Mouse (Mus musculus): ENCODE data around the gene Fam83f.
A peak's percentile ranks its signal among the peaks of the same experiment; 100 is the strongest.

The Fam83f gene

GRCm38 (mm10) chr15:80671295-80672252 lies at the start of gene Fam83f:
Gene Fam83f (plus strand): TSS chr15:80671847.
- no peak for DNase-seq

DNA sequence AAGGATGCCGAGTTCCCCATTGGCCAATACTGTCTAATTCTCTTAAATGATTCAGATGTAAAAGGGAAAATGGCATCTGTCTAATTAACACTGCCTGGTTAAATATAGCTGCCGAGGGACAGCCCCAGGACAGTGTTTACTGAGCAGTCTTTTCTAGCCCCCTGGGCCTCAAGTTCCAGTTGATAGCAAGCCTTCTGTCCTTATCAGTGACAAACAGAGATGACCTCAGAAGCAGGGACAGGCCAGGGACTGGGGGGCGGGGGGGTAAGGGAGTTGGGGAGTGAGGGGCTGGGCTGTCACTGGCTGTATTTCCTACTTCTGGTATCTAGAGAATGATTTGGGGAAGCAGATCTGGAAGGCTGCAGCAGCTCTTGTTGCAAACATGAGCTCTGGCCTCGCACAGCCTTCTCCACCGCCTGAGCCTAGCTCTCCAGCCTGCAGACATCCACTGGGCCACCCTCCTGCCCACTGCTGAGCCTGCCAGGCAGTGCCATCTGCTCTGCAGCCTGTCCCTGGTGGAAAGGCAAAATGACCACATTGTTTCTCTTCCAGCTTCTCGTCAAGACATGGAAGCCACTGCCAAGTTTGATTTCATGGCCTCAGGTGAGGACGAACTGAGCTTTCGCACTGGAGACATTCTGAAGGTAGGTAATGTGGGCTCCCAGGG lies 48.3 kb upstream of the Fam83f start:
- DNase-seq = peak; percentile 89

- no peak for DNase-seq
These were observed 45.2 kb upstream of the Fam83f start for GRCm38 (mm10) chr15:80626472-80626871.

GRCm38 (mm10) chr15:80630147-80630546 lies 41.5 kb upstream of the Fam83f start:
- no peak for DNase-seq

DNA sequence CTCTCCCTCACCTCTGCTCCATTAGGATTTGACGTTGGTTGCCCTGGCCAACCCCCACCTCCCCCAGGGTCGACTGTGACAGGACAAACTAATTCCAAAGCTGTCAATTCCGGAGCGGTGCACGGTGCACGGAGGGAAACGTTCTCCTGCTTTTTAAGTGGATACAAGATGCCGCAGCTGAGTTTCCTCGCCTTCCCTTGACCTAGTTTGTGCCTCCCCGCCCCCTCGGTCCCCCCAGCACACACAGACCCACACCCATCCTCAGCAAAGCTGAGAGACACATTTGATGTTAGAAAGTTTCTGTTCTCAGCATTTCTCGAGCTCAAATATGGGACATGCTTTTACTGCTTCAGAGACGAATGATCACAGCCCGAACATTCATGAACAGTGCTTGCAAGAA lies 40.9 kb upstream of the Fam83f start:
- no peak for DNase-seq

- no peak for DNase-seq
These were observed 40.3 kb upstream of the Fam83f start for GRCm38 (mm10) chr15:80631311-80631710.

DNA sequence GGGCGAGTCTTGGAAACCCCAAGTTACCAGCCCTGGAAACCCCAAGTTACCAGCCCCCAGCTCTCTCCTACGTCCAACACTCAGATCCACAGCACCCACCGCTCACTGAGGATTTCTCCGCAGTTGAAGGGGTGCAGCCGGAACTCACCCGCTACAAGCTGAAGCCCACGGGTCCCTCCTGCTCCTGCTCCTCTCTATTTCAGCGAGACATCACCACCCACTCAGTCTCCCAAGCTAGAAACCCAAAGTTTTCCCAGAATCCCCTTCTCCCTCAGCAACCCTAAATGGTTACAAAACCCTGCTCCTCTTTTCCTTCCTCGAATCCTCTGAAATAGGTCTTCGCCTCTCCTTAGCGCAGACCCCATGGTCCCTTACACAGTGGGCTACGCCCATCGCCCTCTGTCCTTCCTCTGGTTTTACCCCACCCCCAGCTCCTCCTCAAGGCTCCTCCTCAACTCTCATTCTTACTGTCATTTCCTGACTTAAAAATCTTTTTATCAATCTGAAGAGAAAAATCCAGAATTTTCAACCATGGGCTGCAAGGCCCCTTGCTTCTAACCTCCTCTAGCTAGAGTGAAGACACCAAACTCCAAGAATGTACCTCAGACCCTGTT lies 39.3 kb upstream of the Fam83f start:
- DNase-seq = no peak

- no peak for DNase-seq
These were observed 37.1 kb upstream of the Fam83f start for GRCm38 (mm10) chr15:80634391-80635193.

GRCm38 (mm10) chr15:80636757-80637372 lies 34.8 kb upstream of the Fam83f start:
- no peak for DNase-seq

- DNase-seq = no peak
These were observed 32.5 kb upstream of the Fam83f start for GRCm38 (mm10) chr15:80639071-80639702.

- DNase-seq = no peak
These were observed 31.8 kb upstream of the Fam83f start for GRCm38 (mm10) chr15:80639874-80640273.

GRCm38 (mm10) chr15:80641702-80642435 lies 29.8 kb upstream of the Fam83f start:
- no peak for DNase-seq

DNA sequence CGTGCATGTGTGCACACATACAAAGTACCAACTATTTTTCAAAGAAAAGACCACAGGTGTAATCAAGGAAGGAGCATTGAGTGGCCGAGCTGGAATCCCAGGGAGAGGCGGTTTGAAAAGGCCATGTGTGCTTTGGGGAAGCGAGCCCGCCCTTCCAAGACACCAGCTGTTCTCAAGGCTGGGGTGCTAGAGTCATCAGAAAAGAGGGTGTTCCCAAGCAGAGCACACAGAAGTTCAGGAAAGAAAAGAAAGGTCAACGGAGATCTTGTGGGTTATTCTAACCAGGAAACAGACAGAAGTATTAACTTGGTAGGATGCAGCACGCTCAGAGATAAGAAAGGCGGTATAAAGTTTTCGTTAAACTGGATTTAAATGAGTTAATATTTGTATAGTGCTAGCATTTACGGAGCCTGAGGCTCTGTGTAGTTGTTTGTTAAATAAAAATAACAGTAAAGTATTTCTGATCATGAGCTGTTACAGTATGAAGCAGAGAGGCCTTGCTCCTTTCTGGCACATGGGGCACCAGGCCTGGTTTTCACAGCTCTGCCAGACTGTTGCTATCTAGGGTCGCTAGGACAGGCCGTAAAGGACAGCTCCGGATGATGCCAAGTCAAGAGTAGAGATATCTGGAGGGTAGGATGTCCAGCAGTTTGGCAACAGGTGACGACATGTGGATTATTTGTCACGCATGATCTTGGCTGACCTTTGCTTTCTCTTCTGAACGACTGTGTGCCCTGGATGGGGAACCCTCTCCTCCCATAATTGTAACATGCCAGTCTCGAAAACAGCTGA lies 26.4 kb upstream of the Fam83f start:
- no peak for DNase-seq

- no peak for DNase-seq
These were observed 22.6 kb upstream of the Fam83f start for GRCm38 (mm10) chr15:80648977-80649606.

- no peak for DNase-seq
These were observed 21.2 kb upstream of the Fam83f start for GRCm38 (mm10) chr15:80650412-80650811.

GRCm38 (mm10) chr15:80653865-80654264 lies 17.8 kb upstream of the Fam83f start:
- DNase-seq = no peak

- DNase-seq = no peak
These were observed 12.7 kb upstream of the Fam83f start for GRCm38 (mm10) chr15:80658815-80659471.

DNA sequence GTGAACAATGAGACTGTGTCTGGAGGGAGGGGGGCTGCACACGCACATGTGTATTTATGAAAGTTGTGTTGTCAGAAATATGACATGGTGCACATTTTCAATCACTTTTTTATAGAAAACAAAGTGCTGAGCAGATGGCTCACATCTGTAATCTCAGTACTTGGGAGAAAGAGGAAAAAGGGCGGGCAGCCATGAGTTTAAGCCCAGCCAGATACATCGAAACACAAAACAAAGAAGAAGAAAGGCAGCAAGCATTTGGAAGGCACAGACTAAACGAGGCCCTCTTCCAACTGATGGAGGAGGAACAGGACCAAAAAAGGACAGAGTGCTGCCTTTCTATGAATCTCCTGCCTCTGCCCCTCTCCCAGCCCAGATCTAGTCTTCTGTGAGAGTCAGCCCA lies 10.7 kb upstream of the Fam83f start:
- DNase-seq = no peak

- no peak for DNase-seq
These were observed 7.2 kb upstream of the Fam83f start for GRCm38 (mm10) chr15:80664444-80664843.
